Mouse (Mus musculus) megakaryocyte, embryonic 14.5 days (primary cell): ENCODE data around the gene Cdk5.

ENCODE experiments used
- FLI1 ChIP-seq: IDR thresholded peaks from 2 replicates; pipeline ENCODE4 v1.6.1; 2012; ENCODE audit warnings: low read length, inconsistent platforms, mixed read lengths
- GATA1 ChIP-seq: IDR thresholded peaks from 3 replicates; pipeline ENCODE4 v1.6.1; 2012; ENCODE audit warnings: mixed read lengths, low read length, inconsistent platforms, borderline replicate concordance

DNA sequence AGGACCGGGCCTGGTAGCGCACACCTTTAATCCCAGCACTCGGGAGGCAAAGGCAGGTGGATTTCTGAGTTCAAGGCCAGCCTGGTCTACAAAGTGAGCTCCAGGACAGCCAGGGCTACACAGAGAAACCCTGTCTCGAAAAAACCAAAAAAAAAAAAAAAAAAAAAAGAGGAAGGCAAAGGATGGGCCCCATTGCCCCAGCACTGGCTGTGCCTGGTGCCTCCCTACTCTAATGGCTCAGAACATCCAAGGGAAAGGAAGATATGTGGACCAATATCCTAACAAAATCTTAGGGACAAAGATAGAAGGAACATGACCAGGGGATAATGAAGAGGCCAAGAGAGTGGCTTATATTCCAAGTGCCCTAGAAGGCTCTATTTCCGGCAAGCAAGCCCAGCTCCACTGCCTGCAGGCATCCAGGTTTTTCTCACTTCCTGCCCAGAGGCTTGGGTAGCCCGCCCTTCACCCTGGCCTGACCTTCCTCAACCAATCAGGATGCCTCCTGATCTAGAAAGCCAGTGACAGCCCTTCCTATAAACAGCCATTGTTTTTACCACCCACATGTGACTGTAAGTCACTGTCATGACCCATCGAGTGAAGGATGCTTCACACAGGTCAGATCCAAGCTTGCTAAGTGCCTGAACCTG lies 34.2 kb downstream of the Cdk5 start:
- no peak for TF ChIP-seq GATA1
- TF ChIP-seq FLI1, result no peak
